Comparison of ENCODE assay signal across 25 mouse cellular contexts in the genomic region with DNA sequence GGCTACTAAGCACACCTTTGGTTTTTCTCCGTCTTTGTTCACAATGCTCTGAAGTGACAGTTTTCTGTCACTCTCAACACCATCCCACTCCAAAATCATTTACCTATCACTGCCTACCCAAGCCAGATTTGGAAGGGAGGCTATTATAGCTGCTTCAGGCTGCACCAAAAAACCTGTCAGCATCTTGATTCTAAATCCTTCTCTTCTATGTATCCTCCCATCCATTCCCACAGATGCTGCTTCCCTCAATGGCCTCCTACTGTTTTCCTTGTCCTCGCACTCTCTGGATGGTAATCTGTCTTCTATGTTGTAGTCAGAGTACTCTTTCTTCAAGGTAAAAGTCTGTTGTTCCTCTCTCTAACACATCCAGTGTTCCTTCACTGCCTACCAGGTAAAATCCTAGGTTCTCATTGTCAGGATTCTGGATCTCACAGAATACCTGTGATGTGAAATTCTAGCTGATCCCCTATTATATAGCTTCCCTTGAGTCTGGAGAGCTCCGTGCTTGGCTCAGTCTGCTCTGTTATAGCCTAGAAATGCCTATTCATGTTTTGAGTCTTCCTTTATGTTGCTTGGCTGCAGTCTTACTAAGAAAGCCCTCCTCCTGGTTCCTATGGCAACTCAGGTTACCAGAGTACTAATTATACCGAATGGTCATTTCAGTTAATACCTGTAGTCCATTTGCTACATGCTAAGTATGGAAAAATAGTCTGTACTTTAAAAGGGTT.
DNase-seq lines count a peak whose midpoint lies in the region; ATAC-seq and TF ChIP-seq lines count a peak whose summit lies in the region.
"Had no signal": no experiment of that assay in that cellular context is flagged by ENCODE, and none has a peak within 500 bp of the region (broad histone marks: within the 10 kb centered on the region; RNA-seq: fewer than 3 reads in every experiment).

No protein-coding gene starts in this region.

- H3K4me2 ChIP-seq in hindbrain, postnatal 0 days (ENCODE audit: low read depth, low read length), result no peak overlapping the region
- no peak overlapping the region for H3K4me2 ChIP-seq in hindbrain, embryonic 14.5 days (replicated peaks)
- no peak overlapping the region for H3K4me2 ChIP-seq in forebrain, embryonic 12.5 days
- no peak overlapping the region for H3K4me2 ChIP-seq in forebrain, postnatal 0 days (ENCODE audit: low read depth)
- H3K4me2 ChIP-seq in midbrain, postnatal 0 days (ENCODE audit: low read depth, low read length, poor library complexity, severe bottlenecking), result no peak overlapping the region
- H3K4me2 ChIP-seq: heart, embryonic 11.5 days; hindbrain, embryonic 15.5 days; limb, embryonic 12.5 days; liver, embryonic 15.5 days; lung, embryonic 14.5 days had no signal

- DNase-seq in hindbrain, postnatal 0 days (ENCODE audit: low spot score), result peak; percentile 31
- DNase-seq in hindbrain, embryonic 14.5 days (ENCODE audit: low spot score), result no peak
- no peak for DNase-seq in forebrain, postnatal 0 days
- peak; percentile 49 for DNase-seq in midbrain, postnatal 0 days (ENCODE audit: low spot score)
- no peak for DNase-seq in layer of hippocampus, postnatal 10 days (ENCODE audit: low spot score in 2 of 2)
- DNase-seq: adrenal gland, postnatal 25 days; B cell, adult 2 months; cerebellum, adult 2 months; cerebellum, postnatal 25 days; gastrocnemius, postnatal 25 days; heart, adult 11 months; heart, postnatal 4 days; kidney, adult 9 months; kidney, postnatal 10 days; lung, embryonic 14.5 days; lung, postnatal 14 days; spleen, adult 18-20 months; thymus, postnatal 14 days had no signal

- no peak for TF ChIP-seq CTCF in hindbrain, postnatal 0 days (IDR thresholded peaks at IDR 0.05; ENCODE audit: low read depth)
- no peak for TF ChIP-seq CTCF in forebrain, postnatal 0 days (IDR thresholded peaks at IDR 0.05; ENCODE audit: low read depth)
- TF ChIP-seq CTCF in midbrain, postnatal 0 days (IDR thresholded peaks at IDR 0.05), result no peak

- WGBS in hindbrain, postnatal 0 days, result 50% methylated on average over 4 of the region's 4 CpGs
- 54% methylated on average over 4 of the region's 4 CpGs for WGBS in hindbrain, embryonic 14.5 days
- WGBS in forebrain, embryonic 12.5 days, result 28% methylated on average over 4 of the region's 4 CpGs
- WGBS in forebrain, postnatal 0 days, result 30% methylated on average over 4 of the region's 4 CpGs
- 24% methylated on average over 4 of the region's 4 CpGs for WGBS in midbrain, postnatal 0 days

- H3K36me3 ChIP-seq in hindbrain, postnatal 0 days (ENCODE audit: insufficient read depth, low read length), result no peaks in the 10 kb centered on the region
- no peaks in the 10 kb centered on the region for H3K36me3 ChIP-seq in hindbrain, embryonic 14.5 days (replicated peaks; ENCODE audit: control insufficient read depth, insufficient read depth)
- no peaks in the 10 kb centered on the region for H3K36me3 ChIP-seq in forebrain, embryonic 12.5 days (replicated peaks)
- H3K36me3 ChIP-seq in forebrain, postnatal 0 days (ENCODE audit: insufficient read depth), result no peaks in the 10 kb centered on the region
- H3K36me3 ChIP-seq in midbrain, postnatal 0 days (ENCODE audit: insufficient read depth, low read length), result no peaks in the 10 kb centered on the region
- H3K36me3 ChIP-seq: hindbrain, embryonic 15.5 days; limb, embryonic 12.5 days; liver, embryonic 15.5 days had no signal

- peak; percentile 29; the same call in 1 of the 2 replicates for ATAC-seq in hindbrain, postnatal 0 days
- no peak for ATAC-seq in hindbrain, embryonic 14.5 days (ENCODE audit: low FRiP score)
- peak; percentile 53; the same call in 1 of the 2 replicates for ATAC-seq in forebrain, embryonic 12.5 days (ENCODE audit: low FRiP score)
- peak; percentile 29 for ATAC-seq in forebrain, postnatal 0 days
- ATAC-seq in midbrain, postnatal 0 days (ENCODE audit: low FRiP score), result no peak
- no peak for ATAC-seq in inflammation-experienced regulatory T-cells, adult 6 months
- ATAC-seq: intestine, embryonic 16.5 days had no signal

- H3K4me1 ChIP-seq in hindbrain, postnatal 0 days (ENCODE audit: insufficient read depth, low read length), result 0 out of 2 replicates have a peak, but pooled peaks cover 4% of the 10 kb centered on the region
- H3K4me1 ChIP-seq in hindbrain, embryonic 14.5 days (replicated peaks; ENCODE audit: control insufficient read depth, insufficient read depth, low read length), result no peaks in the 10 kb centered on the region; the same call in 1 of the 2 replicates
- peaks cover 11% of the 10 kb centered on the region for H3K4me1 ChIP-seq in forebrain, embryonic 12.5 days
- no peaks in the 10 kb centered on the region for H3K4me1 ChIP-seq in forebrain, postnatal 0 days (ENCODE audit: insufficient read depth)
- 0 out of 2 replicates have a peak, but pooled peaks cover 3% of the 10 kb centered on the region for H3K4me1 ChIP-seq in midbrain, postnatal 0 days (ENCODE audit: insufficient read depth, low read length)
- H3K4me1 ChIP-seq: limb, embryonic 12.5 days; liver, embryonic 15.5 days had no signal

- no peaks in the 10 kb centered on the region for H3K9me3 ChIP-seq in hindbrain, postnatal 0 days (ENCODE audit: low read length)
- no peaks in the 10 kb centered on the region for H3K9me3 ChIP-seq in hindbrain, embryonic 14.5 days (ENCODE audit: control insufficient read depth, low read length)
- H3K9me3 ChIP-seq in forebrain, embryonic 12.5 days, result no peaks in the 10 kb centered on the region
- no peaks in the 10 kb centered on the region for H3K9me3 ChIP-seq in forebrain, postnatal 0 days (ENCODE audit: low read length)
- H3K9me3 ChIP-seq in midbrain, postnatal 0 days (ENCODE audit: low read length), result no peaks in the 10 kb centered on the region
- H3K9me3 ChIP-seq: hindbrain, embryonic 15.5 days; limb, embryonic 12.5 days; liver, embryonic 15.5 days had no signal

- H3K4me3 ChIP-seq in hindbrain, postnatal 0 days (ENCODE audit: low read length), result no peak overlapping the region
- H3K4me3 ChIP-seq in hindbrain, embryonic 14.5 days (replicated peaks; ENCODE audit: low read length), result no peak overlapping the region
- no peak overlapping the region for H3K4me3 ChIP-seq in forebrain, embryonic 12.5 days (replicated peaks)
- no peak overlapping the region for H3K4me3 ChIP-seq in forebrain, postnatal 0 days (ENCODE audit: low read depth, low read length)
- no peak overlapping the region for H3K4me3 ChIP-seq in midbrain, postnatal 0 days (ENCODE audit: low read depth, low read length)
- H3K4me3 ChIP-seq: hindbrain, embryonic 15.5 days; limb, embryonic 12.5 days; liver, embryonic 15.5 days had no signal

- H3K9ac ChIP-seq in hindbrain, postnatal 0 days (replicated peaks; ENCODE audit: low read length), result no peak overlapping the region
- no peak overlapping the region for H3K9ac ChIP-seq in hindbrain, embryonic 14.5 days
- no peak overlapping the region for H3K9ac ChIP-seq in forebrain, embryonic 12.5 days
- no peak overlapping the region for H3K9ac ChIP-seq in forebrain, postnatal 0 days
- H3K9ac ChIP-seq in midbrain, postnatal 0 days (replicated peaks; ENCODE audit: low read length, poor library complexity, severe bottlenecking), result no peak overlapping the region
- H3K9ac ChIP-seq: hindbrain, embryonic 15.5 days; limb, embryonic 12.5 days; liver, embryonic 15.5 days; lung, embryonic 14.5 days had no signal

- no peak overlapping the region for H3K27ac ChIP-seq in hindbrain, postnatal 0 days
- no peak overlapping the region for H3K27ac ChIP-seq in hindbrain, embryonic 14.5 days
- H3K27ac ChIP-seq in forebrain, embryonic 12.5 days, result peak overlapping the region; percentile 46; the same call in 1 of the 2 replicates
- no peak overlapping the region for H3K27ac ChIP-seq in forebrain, postnatal 0 days (ENCODE audit: low read depth, low read length)
- H3K27ac ChIP-seq in midbrain, postnatal 0 days (ENCODE audit: low read depth, low read length), result no peak overlapping the region
- H3K27ac ChIP-seq: hindbrain, embryonic 15.5 days; limb, embryonic 12.5 days; liver, embryonic 15.5 days had no signal

- no peaks in the 10 kb centered on the region for H3K27me3 ChIP-seq in hindbrain, postnatal 0 days (ENCODE audit: insufficient read depth, low read length)
- no peaks in the 10 kb centered on the region for H3K27me3 ChIP-seq in hindbrain, embryonic 14.5 days (ENCODE audit: control insufficient read depth, insufficient read depth, low read length)
- no peaks in the 10 kb centered on the region for H3K27me3 ChIP-seq in forebrain, embryonic 12.5 days
- no peaks in the 10 kb centered on the region for H3K27me3 ChIP-seq in forebrain, postnatal 0 days (ENCODE audit: insufficient read depth, low read length)
- H3K27me3 ChIP-seq in midbrain, postnatal 0 days (ENCODE audit: insufficient read depth, low read length), result no peaks in the 10 kb centered on the region
- H3K27me3 ChIP-seq: hindbrain, embryonic 15.5 days; liver, embryonic 15.5 days had no signal

Comparison
In these comparisons a context has a peak if more than half of its experiments do, and no peak if none do; other contexts are left out.
1. ATAC-seq: peak in hindbrain, postnatal 0 days (single experiment), forebrain, embryonic 12.5 days (single experiment) and forebrain, postnatal 0 days (single experiment); none in hindbrain, embryonic 14.5 days (single experiment), midbrain, postnatal 0 days (single experiment) and inflammation-experienced regulatory T-cells, adult 6 months (single experiment).
2. DNase-seq: peak in hindbrain, postnatal 0 days (single experiment) and midbrain, postnatal 0 days (single experiment); none in hindbrain, embryonic 14.5 days (single experiment), forebrain, postnatal 0 days (single experiment) and layer of hippocampus, postnatal 10 days (0 of 2).